In genomic region chr5:60143391-60143790, GRCm38 (mm10) we compare ENCODE assay signal across 29 mouse cellular contexts.
DNase-seq lines count a peak whose midpoint lies in the region; ATAC-seq and TF ChIP-seq lines count a peak whose summit lies in the region.
"Had no signal": no experiment of that assay in that cellular context is flagged by ENCODE, and none has a peak within 500 bp of the region (broad histone marks: within the 10 kb centered on the region; RNA-seq: fewer than 3 reads in every experiment).

No protein-coding gene starts in this region.

- H3K4me3 ChIP-seq in layer of hippocampus, adult 2 months, result no peak overlapping the region
- H3K4me3 ChIP-seq in midbrain, postnatal 0 days (ENCODE audit: low read depth, low read length), result no peak overlapping the region
- H3K4me3 ChIP-seq in midbrain, embryonic 15.5 days, result no peak overlapping the region
- H3K4me3 ChIP-seq: heart, embryonic 13.5 days; limb, embryonic 13.5 days; lung, embryonic 15.5 days; midbrain, embryonic 12.5 days had no signal

- WGBS in midbrain, postnatal 0 days, result 49% methylated on average over 2 of the region's 2 CpGs
- 39% methylated on average over 2 of the region's 2 CpGs for WGBS in midbrain, embryonic 15.5 days

- H3K9ac ChIP-seq in midbrain, postnatal 0 days (replicated peaks; ENCODE audit: low read length, poor library complexity, severe bottlenecking), result no peak overlapping the region
- H3K9ac ChIP-seq in midbrain, embryonic 15.5 days, result no peak overlapping the region
- H3K9ac ChIP-seq: heart, embryonic 13.5 days; limb, embryonic 13.5 days; lung, embryonic 15.5 days; midbrain, embryonic 12.5 days had no signal

- H3K9me3 ChIP-seq in midbrain, postnatal 0 days (ENCODE audit: low read length), result no peaks in the 10 kb centered on the region
- no peaks in the 10 kb centered on the region for H3K9me3 ChIP-seq in midbrain, embryonic 15.5 days
- H3K9me3 ChIP-seq: heart, embryonic 13.5 days; limb, embryonic 13.5 days; lung, embryonic 15.5 days; midbrain, embryonic 12.5 days had no signal

- H3K36me3 ChIP-seq in midbrain, postnatal 0 days (ENCODE audit: insufficient read depth, low read length), result no peaks in the 10 kb centered on the region
- no peaks in the 10 kb centered on the region for H3K36me3 ChIP-seq in midbrain, embryonic 15.5 days (replicated peaks)
- H3K36me3 ChIP-seq: heart, embryonic 13.5 days; limb, embryonic 13.5 days; lung, embryonic 15.5 days; midbrain, embryonic 12.5 days had no signal

- TF ChIP-seq CTCF in layer of hippocampus, adult 2 months (conservative IDR thresholded peaks at IDR 0.05), result no peak
- no peak for TF ChIP-seq CTCF in midbrain, postnatal 0 days (IDR thresholded peaks at IDR 0.05)
- no peak for TF ChIP-seq CTCF in brain, embryonic 14.5 days (IDR thresholded peaks at IDR 0.05; ENCODE audit: borderline replicate concordance, extremely low read depth, insufficient read depth, insufficient read length)

- H3K27ac ChIP-seq in layer of hippocampus, adult 2 months, result no peak overlapping the region
- no peak overlapping the region for H3K27ac ChIP-seq in midbrain, postnatal 0 days (ENCODE audit: low read depth, low read length)
- H3K27ac ChIP-seq in midbrain, embryonic 15.5 days, result no peak overlapping the region
- H3K27ac ChIP-seq: heart, embryonic 13.5 days; limb, embryonic 13.5 days; lung, embryonic 15.5 days; midbrain, embryonic 12.5 days had no signal

- no peaks in the 10 kb centered on the region for H3K27me3 ChIP-seq in midbrain, postnatal 0 days (ENCODE audit: insufficient read depth, low read length)
- H3K27me3 ChIP-seq in midbrain, embryonic 15.5 days (replicated peaks), result no peaks in the 10 kb centered on the region
- H3K27me3 ChIP-seq: heart, embryonic 13.5 days; limb, embryonic 13.5 days; lung, embryonic 15.5 days; midbrain, embryonic 12.5 days had no signal

- H3K4me1 ChIP-seq in midbrain, postnatal 0 days (ENCODE audit: insufficient read depth, low read length), result no peaks in the 10 kb centered on the region
- 0 out of 2 replicates have a peak, but pooled peaks cover 3% of the 10 kb centered on the region for H3K4me1 ChIP-seq in midbrain, embryonic 15.5 days
- H3K4me1 ChIP-seq: heart, embryonic 13.5 days; limb, embryonic 13.5 days; lung, embryonic 15.5 days; midbrain, embryonic 12.5 days had no signal

- no peak for TF ChIP-seq POLR2A in brain, embryonic 14.5 days (IDR thresholded peaks at IDR 0.05; ENCODE audit: borderline replicate concordance, extremely low read depth, insufficient read depth, insufficient read length, poor library complexity, severe bottlenecking)

- no peak for ATAC-seq in midbrain, postnatal 0 days (ENCODE audit: low FRiP score)
- ATAC-seq in midbrain, embryonic 15.5 days (replicated peaks), result no peak
- ATAC-seq: activated CD4-positive, CD25-positive, alpha-beta regulatory T cell, adult 4 months; forebrain, embryonic 16.5 days; hindbrain, embryonic 16.5 days; intestine, embryonic 16.5 days had no signal

- H3K4me2 ChIP-seq in midbrain, postnatal 0 days (ENCODE audit: low read depth, low read length, poor library complexity, severe bottlenecking), result no peak overlapping the region
- no peak overlapping the region for H3K4me2 ChIP-seq in midbrain, embryonic 15.5 days
- H3K4me2 ChIP-seq: heart, embryonic 13.5 days; limb, embryonic 13.5 days; liver, embryonic 11.5 days; lung, embryonic 15.5 days; midbrain, embryonic 12.5 days had no signal

- DNase-seq in layer of hippocampus, adult 9-11 months, result peak; percentile 3
- DNase-seq in layer of hippocampus, adult 2 months (ENCODE audit: low spot score in 2 of 2), result no peak
- peak; percentile 32 for DNase-seq in midbrain, postnatal 0 days (ENCODE audit: low spot score)
- DNase-seq in brain, embryonic 14.5 days (ENCODE audit: low read depth), result peak; percentile 57
- DNase-seq in telencephalon, adult 2 months (ENCODE audit: low read depth, low spot score), result peak; percentile 22
- DNase-seq in kidney, postnatal 36 days, result no peak
- DNase-seq: adrenal gland, adult 2 months; adrenal gland, postnatal 36 days; B cell, adult 2 months; cerebellum, adult 8-10 months; cerebellum, postnatal 25 days; gastrocnemius, postnatal 10 days; heart, postnatal 10 days; kidney, adult 9 months; kidney, postnatal 10 days; right cerebral cortex, postnatal 25 days; spleen, adult 18-20 months; thymus, adult 18-20 months; thymus, postnatal 25 days had no signal

Comparison
In these comparisons a context has a peak if more than half of its experiments do, and no peak if none do; other contexts are left out.
1. DNase-seq: peak in layer of hippocampus, adult 9-11 months (single experiment), midbrain, postnatal 0 days (single experiment), brain, embryonic 14.5 days (single experiment) and telencephalon, adult 2 months (single experiment); none in layer of hippocampus, adult 2 months (0 of 2) and kidney, postnatal 36 days (0 of 2).